Mouse (Mus musculus): Measurements from ENCODE around the gene Sike1. TPM values are rescaled to one million over a fixed set of nuclear protein-coding genes. Genes with fewer than 3 reads are reported as not detected.

The Sike1 gene
- polyA plus RNA-seq (2012; ENCODE audit: insufficient read depth, insufficient read length, low replicate concordance, missing spikeins), result not detected in 2 replicates

GRCm38 (mm10) chr3:102995605-102996321, at the start of gene Sike1:
TSS of gene Sike1 (plus strand) at chr3:102995708.
- WGBS, result under 1% methylated on average over 60 of the region's 60 CpGs
- Histone ChIP-seq H3K4me3 (ENCODE audit: insufficient read depth, low read depth, low read length) (peak within 1 kb of the TSS; percentile 96), H3K4me1 (ENCODE audit: control insufficient read depth, insufficient read depth, low read length) (peaks cover 2% of the 10 kb centered on the region; the same call in 1 of the 2 replicates), H3K27ac (ENCODE audit: insufficient read depth, low read depth, low read length) (peak within 1 kb of the TSS; percentile 72)
- TF ChIP-seq CTCF (IDR thresholded peaks at IDR 0.05; ENCODE audit: insufficient read depth, low read depth, low read length) (no peak), POLR2A (IDR thresholded peaks at IDR 0.05; ENCODE audit: insufficient read depth, low read depth, low read length) (peak; percentile 83)

DNA sequence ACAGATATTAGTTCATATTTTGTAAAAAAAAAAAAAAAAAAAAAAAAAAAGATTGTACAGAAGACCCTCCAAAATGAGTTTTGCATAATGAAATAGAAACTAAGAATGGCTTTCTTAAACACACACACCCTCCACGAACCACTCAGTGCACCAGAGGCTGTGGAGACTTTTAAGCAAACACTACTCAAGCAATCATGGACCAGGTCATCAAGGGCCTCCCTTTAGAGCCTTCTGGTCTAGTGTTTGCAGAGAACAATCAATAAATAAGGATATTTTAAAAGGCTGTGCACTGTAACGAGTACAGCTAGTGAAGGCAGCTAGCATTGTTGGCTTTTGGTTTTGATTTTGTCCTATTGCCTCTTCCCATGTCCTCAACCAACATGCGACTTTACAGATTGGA, 49.2 kb upstream of the Sike1 start:
- Histone ChIP-seq H3K4me1 (ENCODE audit: control insufficient read depth, insufficient read depth, low read length) (no peaks in the 10 kb centered on the region), H3K4me3 (ENCODE audit: insufficient read depth, low read depth, low read length) (no peak overlapping the region), H3K27ac (ENCODE audit: insufficient read depth, low read depth, low read length) (no peak overlapping the region)
- TF ChIP-seq POLR2A (IDR thresholded peaks at IDR 0.05; ENCODE audit: insufficient read depth, low read depth, low read length), result no peak
- 83% methylated on average over 3 of the region's 3 CpGs for WGBS

DNA sequence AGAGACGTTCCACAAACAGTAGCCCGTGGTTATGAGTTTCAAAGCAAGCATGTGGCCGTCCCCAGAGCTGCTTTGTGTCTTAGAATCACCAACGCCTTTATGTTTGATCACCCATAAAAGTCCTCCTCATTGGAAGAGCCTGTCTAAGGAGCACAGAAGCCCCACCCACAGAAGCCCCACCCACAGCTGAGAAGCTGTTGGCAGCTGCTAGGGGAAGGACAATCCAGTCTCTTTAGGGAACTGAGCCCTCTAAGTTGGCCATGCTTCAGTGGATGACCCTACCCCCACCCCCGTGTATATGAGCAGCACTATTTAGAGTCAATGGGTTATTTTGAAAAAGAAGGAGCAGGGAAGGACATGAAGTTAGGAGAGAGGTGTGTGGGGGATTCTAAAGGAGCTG, 48.6 kb upstream of the Sike1 start:
- no peak overlapping the region for H3K4me3 ChIP-seq (ENCODE audit: insufficient read depth, low read depth, low read length)
- no peak overlapping the region for H3K27ac ChIP-seq (ENCODE audit: insufficient read depth, low read depth, low read length)
- no peak for TF ChIP-seq CTCF (IDR thresholded peaks at IDR 0.05; ENCODE audit: insufficient read depth, low read depth, low read length)
- TF ChIP-seq POLR2A (IDR thresholded peaks at IDR 0.05; ENCODE audit: insufficient read depth, low read depth, low read length), result no peak
- no peaks in the 10 kb centered on the region for H3K4me1 ChIP-seq (ENCODE audit: control insufficient read depth, insufficient read depth, low read length)
- 44% methylated on average over 5 of the region's 5 CpGs for WGBS

DNA sequence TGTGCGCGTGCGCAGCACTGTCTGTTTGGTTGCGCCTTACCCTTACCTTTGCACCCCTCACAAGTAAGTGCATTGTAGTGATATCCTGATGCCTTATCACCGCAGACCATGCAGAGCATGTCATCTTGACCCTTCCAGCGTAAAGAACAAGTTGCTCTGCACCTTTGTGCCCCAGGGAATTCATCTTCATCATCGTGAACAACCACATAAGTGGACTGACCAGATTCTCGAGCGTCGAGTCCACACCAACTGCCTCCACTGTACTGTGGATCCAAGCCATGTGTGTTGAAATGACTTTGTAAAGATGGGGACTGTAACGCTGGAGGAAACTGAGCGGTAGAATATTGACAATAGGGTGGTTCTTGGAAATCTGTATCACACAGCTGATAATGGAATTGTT, 41.0 kb upstream of the Sike1 start:
- Histone ChIP-seq H3K4me3 (ENCODE audit: insufficient read depth, low read depth, low read length) (no peak overlapping the region), H3K27ac (ENCODE audit: insufficient read depth, low read depth, low read length) (no peak overlapping the region), H3K4me1 (ENCODE audit: control insufficient read depth, insufficient read depth, low read length) (no peaks in the 10 kb centered on the region)
- TF ChIP-seq POLR2A (IDR thresholded peaks at IDR 0.05; ENCODE audit: insufficient read depth, low read depth, low read length) (no peak), CTCF (IDR thresholded peaks at IDR 0.05; ENCODE audit: insufficient read depth, low read depth, low read length) (no peak)
- WGBS, result 94% methylated on average over 12 of the region's 12 CpGs

DNA sequence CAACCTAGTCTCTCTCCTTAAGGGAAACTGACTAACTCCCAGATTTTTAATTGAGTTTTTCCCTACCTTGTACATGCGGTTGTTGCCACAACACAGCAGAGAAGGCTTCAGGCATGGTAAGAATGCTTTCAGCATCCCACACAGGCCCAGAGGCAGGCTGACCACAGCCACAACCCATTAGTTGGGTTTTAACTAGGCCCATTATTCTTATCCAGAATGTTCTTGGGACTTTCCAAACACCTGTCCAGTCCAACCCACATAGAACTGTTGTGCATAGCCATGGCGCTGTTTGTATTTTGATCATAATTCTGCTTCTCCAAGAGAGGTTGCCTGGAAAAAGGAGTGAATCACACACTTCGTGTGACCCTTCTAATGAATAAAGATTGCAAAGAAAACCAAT, 40.4 kb upstream of the Sike1 start:
- no peaks in the 10 kb centered on the region for H3K4me1 ChIP-seq (ENCODE audit: control insufficient read depth, insufficient read depth, low read length)
- WGBS, result 80% methylated on average over 3 of the region's 3 CpGs
- H3K27ac ChIP-seq (ENCODE audit: insufficient read depth, low read depth, low read length), result no peak overlapping the region
- TF ChIP-seq CTCF (IDR thresholded peaks at IDR 0.05; ENCODE audit: insufficient read depth, low read depth, low read length) (no peak), POLR2A (IDR thresholded peaks at IDR 0.05; ENCODE audit: insufficient read depth, low read depth, low read length) (no peak)
- H3K4me3 ChIP-seq (ENCODE audit: insufficient read depth, low read depth, low read length), result no peak overlapping the region

DNA sequence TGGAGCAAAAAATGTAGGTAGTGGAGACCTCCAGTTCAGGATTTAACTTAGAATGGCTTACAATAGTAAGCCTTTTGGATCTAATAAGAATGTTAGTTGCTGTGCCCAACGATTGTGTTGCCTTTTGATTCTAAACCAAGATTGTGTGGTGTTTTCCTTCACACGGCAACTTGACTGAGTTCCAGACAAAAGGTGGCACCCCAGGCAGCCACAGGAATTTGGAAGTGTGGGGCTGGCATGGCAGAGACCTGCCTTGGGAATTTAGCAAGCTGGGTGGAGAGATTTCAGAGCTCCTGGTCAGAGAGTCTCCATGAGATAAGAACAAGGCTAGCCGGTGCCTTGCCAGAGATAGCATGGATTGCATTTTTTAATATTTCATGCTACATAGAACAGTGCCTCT, 39.9 kb upstream of the Sike1 start:
- Histone ChIP-seq H3K4me3 (ENCODE audit: insufficient read depth, low read depth, low read length) (no peak overlapping the region), H3K4me1 (ENCODE audit: control insufficient read depth, insufficient read depth, low read length) (no peaks in the 10 kb centered on the region), H3K27ac (ENCODE audit: insufficient read depth, low read depth, low read length) (no peak overlapping the region)
- WGBS, result 38% methylated on average over 3 of the region's 3 CpGs
- no peak for TF ChIP-seq POLR2A (IDR thresholded peaks at IDR 0.05; ENCODE audit: insufficient read depth, low read depth, low read length)
- no peak for TF ChIP-seq CTCF (IDR thresholded peaks at IDR 0.05; ENCODE audit: insufficient read depth, low read depth, low read length)

DNA sequence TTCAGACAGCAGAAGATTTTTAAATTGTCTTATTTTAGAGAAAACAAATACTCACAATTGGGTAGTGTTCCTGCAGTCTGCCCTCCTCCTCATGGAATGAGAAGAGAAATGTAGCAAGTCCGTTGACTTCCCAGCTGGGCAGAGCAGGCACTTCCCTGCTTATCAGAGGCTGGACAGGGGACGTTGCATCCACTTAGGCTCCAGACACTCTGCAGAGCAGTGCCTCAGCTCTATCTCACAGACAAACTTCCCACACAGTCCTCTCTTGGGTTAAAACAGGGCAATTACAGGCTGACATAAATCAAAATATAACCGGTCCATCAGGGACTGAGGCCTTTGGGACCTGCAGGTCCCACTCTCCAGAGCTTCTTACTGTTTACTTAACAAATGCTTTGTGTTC, 31.5 kb upstream of the Sike1 start, which contains the start of gene Nr1h5:
TSS of gene Nr1h5 (minus strand) at position 101 of the 400 bp plus-strand sequence.
- H3K4me3 ChIP-seq (ENCODE audit: insufficient read depth, low read depth, low read length), result no peak within 1 kb of the TSS
- no peaks in the 10 kb centered on the region for H3K4me1 ChIP-seq (ENCODE audit: control insufficient read depth, insufficient read depth, low read length)
- 71% methylated on average over 3 of the region's 3 CpGs for WGBS
- H3K27ac ChIP-seq (ENCODE audit: insufficient read depth, low read depth, low read length), result no peak within 1 kb of the TSS
- TF ChIP-seq CTCF (IDR thresholded peaks at IDR 0.05; ENCODE audit: insufficient read depth, low read depth, low read length) (no peak), POLR2A (IDR thresholded peaks at IDR 0.05; ENCODE audit: insufficient read depth, low read depth, low read length) (no peak)

DNA sequence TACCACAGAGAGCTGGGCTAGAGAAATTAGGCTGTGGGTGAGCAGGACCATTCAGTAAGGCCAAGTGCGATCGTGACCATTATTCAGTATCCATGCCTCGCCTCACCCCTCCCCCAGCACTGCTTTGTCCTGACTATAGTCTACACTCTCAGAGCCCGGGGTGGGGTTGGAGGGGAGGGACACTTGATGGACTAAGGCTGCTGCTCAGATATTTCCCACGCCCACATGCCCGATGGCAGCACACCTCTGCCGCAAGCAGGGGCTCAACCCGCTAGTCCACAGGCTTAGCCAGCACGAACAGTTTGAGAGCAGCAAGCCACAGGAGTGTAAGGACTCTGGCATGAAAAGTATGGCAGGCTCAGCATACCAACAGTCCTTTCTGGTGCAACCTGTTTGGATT, 25.4 kb upstream of the Sike1 start:
- TF ChIP-seq CTCF (IDR thresholded peaks at IDR 0.05; ENCODE audit: insufficient read depth, low read depth, low read length) (no peak), POLR2A (IDR thresholded peaks at IDR 0.05; ENCODE audit: insufficient read depth, low read depth, low read length) (no peak)
- Histone ChIP-seq H3K4me1 (ENCODE audit: control insufficient read depth, insufficient read depth, low read length) (peaks cover 2% of the 10 kb centered on the region; the same call in 1 of the 2 replicates), H3K4me3 (ENCODE audit: insufficient read depth, low read depth, low read length) (no peak overlapping the region), H3K27ac (ENCODE audit: insufficient read depth, low read depth, low read length) (no peak overlapping the region)
- WGBS, result 48% methylated on average over 9 of the region's 9 CpGs

GRCm38 (mm10) chr3:102970508-102970907, 25.0 kb upstream of the Sike1 start:
- Histone ChIP-seq H3K27ac (ENCODE audit: insufficient read depth, low read depth, low read length) (no peak overlapping the region), H3K4me3 (ENCODE audit: insufficient read depth, low read depth, low read length) (no peak overlapping the region), H3K4me1 (ENCODE audit: control insufficient read depth, insufficient read depth, low read length) (peaks cover 2% of the 10 kb centered on the region; the same call in 1 of the 2 replicates)
- TF ChIP-seq CTCF (IDR thresholded peaks at IDR 0.05; ENCODE audit: insufficient read depth, low read depth, low read length), result no peak
- 84% methylated on average over 3 of the region's 3 CpGs for whole genome bisulfite sequencing

All from olfactory bulb, adult 2 months (tissue).